Mouse (Mus musculus): ENCODE results near the gene H2-Aa.

H2-Aa gene

DNA sequence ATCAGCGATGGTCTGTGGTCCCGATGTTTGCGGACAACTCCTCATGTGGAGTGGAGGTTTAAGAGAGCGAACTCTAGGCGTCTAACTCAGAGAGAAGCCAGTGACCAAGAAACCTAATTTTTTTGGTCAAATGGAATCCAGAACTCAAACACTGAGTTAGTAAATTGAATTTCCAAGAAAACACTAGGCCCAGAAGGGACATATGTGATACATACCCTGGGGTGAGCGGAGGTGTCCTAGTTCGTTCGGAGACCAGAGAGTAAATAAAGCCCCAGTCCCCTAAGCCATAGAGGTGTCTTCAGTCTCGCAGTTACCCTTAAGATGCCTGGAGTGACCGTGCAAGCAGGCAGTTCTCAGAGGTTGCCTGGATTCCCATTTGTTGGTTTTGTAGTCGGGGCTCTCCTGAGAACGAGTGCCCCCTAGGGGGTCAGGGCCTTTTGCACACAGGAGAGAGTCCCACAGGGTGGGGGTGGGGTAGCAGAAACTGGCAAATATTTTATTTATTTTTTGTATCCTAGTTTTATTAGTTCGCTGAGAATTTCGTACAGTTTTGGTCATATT lies 23.7 kb downstream of the H2-Aa start:
- peak; percentile 47 for DNase-seq (ENCODE audit: low spot score)

DNA sequence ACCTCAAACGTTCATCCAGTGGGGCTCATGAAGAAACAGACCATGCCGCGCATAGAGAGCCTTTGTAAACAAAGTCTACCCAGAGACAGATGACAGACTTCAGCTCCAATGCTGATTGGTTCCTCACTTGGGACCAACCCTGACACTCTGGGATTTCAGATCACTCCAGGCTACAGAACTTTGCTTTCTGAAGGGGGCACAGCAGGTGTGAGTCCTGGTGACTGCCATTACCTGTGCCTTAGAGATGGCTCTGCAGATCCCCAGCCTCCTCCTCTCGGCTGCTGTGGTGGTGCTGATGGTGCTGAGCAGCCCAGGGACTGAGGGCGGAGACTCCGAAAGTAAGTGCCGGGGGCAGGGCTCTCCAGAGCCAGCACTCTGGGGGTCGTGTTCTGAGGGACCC lies 24.6 kb downstream of the H2-Aa start:
- DNase-seq (ENCODE audit: low spot score) = peak; percentile 66

DNA sequence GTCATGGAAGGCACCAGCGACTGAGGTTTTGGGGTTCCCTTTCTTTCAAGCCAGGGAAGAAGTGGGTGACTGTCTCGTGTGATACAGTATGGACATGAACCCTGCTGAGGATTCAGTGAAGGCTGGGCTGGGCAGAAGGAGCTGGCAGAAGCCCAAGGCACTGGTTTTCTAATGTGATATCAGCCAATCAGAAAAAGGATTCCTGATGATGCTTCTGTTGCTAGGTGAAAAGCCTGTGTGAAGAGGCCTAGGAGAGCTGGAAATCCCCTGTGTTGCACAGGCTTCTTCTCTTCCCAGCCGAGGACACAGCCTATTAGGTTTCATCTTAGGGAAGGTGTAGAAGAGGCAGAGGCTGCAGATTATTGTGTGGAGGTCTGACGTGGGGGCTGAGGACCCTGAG lies 26.1 kb downstream of the H2-Aa start:
- DNase-seq (ENCODE audit: low spot score) = peak; percentile 36

DNA sequence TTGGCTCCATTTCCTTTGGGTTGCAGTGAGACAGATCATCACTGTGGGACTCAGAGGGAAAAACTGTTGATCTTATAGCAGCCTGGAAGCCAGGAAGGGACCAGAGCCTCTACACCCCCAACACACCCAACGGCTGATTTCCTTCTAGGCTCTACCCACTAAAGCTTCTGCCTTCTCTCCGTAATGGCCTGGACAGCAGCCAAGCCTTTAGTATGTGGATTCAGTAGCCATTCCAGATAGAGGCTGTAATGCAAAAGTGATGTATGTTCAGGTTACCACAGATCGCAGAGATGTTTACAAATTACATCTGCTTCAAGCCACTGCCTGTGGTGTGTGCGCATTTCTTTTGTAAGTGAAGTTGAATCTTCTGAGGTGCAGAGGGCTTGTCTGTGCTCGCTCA lies 27.1 kb downstream of the H2-Aa start:
- DNase-seq (ENCODE audit: low spot score) = no peak

DNA sequence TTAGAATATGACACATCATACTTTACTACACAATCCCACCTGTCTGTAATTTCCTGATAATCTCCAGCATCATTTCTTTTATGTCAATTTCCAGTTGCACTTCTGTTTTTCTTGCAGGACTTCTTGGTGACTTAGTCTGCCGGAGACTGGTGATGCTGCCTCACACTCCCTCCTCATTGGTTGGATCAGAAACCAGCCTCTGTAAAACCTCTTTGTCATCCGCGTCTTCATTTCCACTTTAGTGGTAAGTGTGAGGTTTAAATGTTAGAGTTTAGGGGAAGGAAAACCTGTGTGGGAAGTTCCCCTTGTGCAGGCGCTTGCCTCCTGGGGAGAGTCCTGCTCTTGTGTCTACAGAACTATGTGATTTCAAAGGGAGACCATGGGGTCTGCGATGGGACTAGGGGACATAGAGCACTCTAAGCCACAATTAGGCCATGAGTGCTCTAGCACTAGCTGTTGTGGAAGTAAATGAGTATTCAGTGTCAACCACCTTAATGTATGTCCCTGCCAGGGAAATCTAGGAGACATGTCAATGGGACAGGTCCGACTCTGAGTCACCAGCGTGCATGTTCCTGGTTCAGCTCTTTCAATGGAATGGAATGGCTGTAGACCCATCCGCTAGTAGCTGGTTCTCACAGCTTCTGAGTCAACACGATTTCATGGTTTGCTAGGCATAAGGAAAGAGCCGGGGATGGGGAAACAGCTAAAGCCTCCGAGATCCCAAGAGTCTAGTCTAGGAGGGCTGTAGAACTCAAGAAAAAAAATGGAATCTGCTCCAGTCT lies 29.8 kb downstream of the H2-Aa start, which contains the start of gene H2-Ab1:
Gene H2-Ab1, plus strand, starts transcription at position 96 of the 782 bp plus-strand sequence.
- DNase-seq (ENCODE audit: low spot score) = no peak

DNA sequence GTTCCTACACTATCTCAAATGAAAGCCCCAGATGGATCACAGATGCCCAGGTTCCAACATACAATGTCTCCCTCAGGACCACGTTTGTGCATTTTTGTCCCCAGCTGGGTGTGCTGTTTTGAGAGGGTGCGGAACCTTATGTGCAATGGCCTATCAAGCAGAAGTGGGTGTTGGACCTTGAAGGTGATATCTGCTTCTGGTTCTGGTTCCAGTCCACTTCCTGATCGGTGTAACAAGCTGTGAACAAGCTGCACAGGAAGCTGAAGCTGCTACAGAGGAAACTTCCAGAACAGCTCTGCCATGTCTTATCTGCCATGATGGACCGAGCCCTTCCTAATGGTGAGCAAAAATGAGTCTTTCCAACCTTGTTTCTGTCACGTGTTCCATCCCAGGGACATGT lies 31.1 kb downstream of the H2-Aa start:
- DNase-seq (ENCODE audit: low spot score) = no peak

DNA sequence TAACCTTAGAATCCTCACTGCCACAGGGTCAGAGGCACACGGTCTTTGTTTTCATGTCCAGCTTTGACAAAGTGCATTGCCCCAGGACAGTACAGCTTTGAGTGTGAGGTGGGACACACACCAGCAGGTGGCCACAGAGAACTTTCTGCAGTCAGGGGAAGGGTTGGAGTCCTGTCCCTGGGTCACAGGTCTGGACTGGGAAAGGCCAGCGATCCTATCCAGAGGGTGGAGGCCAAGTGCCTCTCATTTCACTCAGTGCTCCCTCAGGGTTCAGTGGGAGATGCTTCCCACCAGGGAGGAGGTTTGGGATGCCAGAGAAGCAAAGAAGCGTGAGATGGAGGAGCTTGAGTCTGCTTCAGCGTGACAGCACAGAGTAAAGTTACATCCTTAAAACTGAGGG lies 36.0 kb downstream of the H2-Aa start:
- DNase-seq (ENCODE audit: low spot score) = no peak

DNA sequence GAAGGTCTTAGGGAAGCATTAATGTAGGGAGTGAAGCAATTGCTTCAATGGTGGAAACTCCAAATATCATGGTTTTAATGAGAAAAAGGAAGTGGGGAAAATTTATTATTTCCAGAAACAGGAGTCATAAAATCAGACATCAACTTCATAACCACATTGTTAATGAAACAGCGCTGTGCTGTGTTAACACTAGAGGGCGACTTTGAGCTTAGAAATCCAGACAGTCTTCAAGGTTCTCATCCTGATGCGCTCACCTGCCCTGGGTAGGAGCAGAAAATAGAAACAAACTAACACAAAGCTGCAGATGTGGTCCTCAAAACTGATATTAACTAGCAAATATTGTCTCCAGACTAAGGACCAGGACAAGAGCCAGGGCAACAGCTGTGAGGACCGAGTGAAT lies 37.7 kb downstream of the H2-Aa start:
- no peak for DNase-seq (ENCODE audit: low spot score)

DNA sequence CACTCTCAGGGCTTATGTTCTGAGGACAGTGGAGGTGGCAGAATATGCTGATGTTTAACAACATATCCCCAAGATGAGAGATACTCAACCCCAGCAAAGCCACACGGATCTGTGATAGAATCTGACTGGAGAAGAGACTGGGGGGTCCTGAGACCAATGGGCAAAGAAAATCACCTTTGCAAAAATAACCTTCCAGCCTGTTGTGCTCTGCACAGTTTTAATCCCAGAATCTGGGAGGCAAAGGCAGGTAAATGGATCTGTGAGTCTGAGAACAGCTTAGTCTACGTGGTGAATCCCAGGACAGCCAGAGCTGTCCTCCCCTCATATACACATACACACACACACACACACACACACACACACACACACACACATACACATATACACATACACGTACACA lies 38.3 kb downstream of the H2-Aa start:
- no peak for DNase-seq (ENCODE audit: low spot score)

DNA sequence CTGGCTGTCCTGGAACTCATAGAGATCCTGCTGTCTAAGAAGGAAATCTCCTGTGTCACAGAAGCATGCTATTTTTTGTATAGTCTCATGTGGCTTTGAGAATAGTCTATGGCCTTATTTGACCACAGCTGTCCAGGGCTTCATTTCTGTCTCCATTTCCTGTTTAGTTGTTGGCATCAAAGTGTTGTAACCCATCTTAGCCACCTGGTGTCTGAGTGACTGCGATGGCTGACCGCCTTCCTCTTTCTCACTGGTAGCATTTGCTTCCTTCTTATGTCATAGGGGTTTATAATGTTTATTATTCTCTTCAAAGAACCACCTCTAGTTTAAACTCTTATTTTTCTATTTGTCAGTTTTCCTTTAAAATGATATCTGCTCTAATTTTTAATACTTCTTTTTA lies 38.9 kb downstream of the H2-Aa start:
- no peak for DNase-seq (ENCODE audit: low spot score)

DNA sequence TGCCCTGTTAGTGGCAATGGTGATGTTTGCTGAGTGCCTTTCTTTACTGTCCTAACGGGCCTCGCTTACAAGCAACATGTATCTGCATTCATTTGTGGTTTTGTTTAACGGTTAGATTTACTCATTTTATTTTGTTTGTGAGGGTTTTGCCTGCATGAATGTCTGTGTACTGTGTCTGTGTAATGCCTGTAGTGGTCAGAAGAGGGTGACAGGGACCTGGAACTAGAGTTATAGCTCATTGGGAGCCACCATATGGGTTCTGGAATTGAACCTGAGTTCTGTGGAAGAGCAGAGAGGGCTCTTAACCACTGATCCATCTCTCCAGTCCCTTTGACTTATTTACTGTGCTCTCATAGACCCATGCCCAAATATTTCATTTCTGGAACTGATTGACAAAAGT lies 40.6 kb downstream of the H2-Aa start:
- no peak for DNase-seq (ENCODE audit: low spot score)

DNA sequence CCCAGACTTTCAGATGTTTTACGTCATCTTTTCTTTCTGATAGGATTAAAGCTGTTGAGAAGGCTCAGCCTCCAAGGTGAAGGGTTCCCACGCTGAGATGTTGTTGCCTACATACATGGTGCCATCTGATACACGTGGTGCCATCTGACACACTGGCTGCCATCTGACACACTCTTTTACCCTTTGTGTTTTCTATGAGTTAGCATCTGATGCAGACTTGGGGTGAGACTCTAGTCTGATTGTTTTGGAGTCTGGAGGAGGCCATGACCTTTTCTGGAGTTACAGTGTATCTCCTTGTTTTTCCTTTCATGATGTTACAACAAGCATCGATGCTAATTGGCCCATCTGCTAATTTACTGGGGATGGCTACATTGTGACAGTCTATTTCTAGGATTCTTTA lies 43.0 kb downstream of the H2-Aa start:
- DNase-seq (ENCODE audit: low spot score) = no peak

DNA sequence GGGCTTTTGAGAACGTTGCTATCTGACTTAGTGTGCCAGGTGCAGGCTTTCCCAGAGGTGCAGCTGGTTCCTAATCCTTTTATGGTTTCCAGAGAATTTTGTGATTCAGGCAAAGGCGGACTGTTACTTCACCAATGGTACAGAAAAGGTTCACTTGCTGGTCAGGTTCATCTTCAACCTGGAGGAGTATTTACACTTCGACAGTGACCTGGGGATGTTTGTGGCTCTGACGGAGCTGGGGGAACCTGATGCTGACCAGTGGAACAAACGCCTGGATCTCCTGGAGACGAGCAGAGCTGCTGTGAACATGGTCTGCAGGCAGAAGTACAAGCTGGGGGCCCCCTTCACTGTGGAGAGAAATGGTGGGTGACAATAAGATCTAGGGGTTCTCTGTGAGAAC lies 46.7 kb downstream of the H2-Aa start:
- no peak for DNase-seq (ENCODE audit: low spot score)

DNA sequence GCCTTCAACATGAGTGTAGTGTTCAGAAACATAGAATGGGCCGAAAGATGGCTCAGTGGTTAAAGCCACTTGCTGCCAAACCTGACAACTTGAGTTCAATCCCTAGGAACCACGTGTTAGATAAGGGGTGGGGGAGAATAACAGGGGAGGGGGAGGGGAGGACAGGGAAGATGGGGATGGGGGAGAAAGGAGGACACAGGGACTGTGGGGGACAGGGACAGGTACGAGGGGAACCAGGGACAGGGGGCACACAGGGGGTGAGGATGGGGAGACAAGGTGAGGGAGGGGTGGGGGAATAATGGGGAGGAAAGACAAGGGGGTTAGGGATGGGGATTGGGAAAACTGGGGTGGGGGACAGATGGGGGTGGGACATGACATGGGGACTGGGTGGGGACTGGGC lies 47.3 kb downstream of the H2-Aa start:
- DNase-seq (ENCODE audit: low spot score) = no peak

DNA sequence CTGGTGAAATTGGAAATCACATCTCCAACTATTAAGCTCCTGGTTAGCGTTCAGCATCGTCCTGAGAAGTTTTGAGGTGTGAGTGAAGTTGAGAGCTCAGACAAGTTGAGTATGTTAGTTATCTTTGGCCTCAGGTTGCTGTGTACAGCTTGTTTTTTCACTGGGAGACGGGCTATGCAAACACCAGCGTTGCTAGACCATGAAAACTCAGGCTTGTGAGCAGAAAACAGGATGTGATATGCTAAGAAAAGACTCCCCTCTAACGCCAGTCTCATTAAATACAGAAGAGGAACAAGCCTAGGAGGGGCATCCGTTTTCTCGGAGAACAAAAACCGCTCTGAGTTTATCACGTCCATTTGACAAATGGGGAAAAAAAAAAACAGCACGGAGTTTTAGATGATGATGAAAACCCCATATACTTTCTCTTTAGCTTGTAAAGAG lies 48.0 kb downstream of the H2-Aa start:
- no peak for DNase-seq (ENCODE audit: low spot score)

DNA sequence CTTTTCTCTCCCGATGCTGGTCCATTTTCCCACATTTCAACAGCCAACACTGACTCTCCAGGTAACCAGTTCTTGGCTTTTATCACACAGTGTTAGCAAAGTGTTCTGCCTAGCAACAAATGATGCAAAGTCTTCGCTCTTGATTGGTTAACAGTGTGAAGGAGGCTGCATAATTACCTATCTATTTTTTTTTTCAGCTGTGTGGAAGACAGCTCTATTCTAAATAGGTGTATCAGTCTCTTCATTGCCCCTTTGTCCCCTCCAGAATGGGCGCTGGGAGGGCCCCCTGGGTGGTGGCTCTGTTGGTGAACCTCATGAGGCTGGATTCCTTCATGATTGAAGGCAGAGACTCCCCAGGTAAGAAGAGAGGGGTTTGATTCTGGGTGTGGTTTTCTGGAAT lies 48.9 kb downstream of the H2-Aa start, which contains the start of gene H2-Ob:
Gene H2-Ob, plus strand, starts transcription at position 198 of the 400 bp plus-strand sequence.
- DNase-seq (ENCODE audit: low spot score) = no peak

DNA sequence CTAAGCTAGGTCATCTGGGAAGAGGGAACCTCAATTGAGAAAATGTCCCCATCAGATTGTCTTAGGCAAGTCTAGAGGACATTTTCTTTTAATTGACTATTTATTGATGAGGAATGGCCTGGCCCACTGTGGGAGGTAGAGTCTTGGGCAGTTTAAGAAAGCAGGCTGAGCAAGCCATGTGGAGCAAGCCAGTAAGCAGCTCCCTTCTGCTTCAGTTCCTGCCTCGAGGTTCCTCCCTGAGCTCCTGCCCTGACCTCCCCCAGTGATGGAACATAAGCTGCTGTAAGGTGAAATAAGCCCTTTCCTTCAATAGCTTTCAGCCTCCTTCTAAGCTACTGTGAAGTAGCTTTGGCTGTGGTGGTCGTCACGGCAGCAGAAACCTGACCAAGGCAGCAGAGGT lies 49.9 kb downstream of the H2-Aa start:
- no peak for DNase-seq (ENCODE audit: low spot score)

DNA sequence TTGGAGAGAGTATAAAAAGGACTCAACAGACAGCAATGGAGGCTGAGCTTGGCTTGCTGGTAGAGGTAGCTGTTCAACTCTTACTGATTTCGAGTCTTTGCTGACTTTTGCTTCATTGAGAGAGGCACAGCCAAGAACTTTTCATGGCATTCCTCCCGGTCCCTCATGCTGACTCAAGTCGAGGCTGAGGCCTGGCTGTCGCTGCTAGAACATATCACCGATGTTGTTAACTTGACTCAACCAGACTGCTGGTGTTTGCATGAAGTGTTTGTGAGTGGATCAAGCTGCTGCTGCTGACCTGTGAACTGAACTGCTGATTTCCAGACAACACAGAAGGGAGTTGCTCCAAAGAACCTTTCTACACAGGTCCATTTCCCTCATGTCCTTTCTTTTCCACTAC lies 50.9 kb downstream of the H2-Aa start:
- DNase-seq (ENCODE audit: low spot score) = no peak

DNA sequence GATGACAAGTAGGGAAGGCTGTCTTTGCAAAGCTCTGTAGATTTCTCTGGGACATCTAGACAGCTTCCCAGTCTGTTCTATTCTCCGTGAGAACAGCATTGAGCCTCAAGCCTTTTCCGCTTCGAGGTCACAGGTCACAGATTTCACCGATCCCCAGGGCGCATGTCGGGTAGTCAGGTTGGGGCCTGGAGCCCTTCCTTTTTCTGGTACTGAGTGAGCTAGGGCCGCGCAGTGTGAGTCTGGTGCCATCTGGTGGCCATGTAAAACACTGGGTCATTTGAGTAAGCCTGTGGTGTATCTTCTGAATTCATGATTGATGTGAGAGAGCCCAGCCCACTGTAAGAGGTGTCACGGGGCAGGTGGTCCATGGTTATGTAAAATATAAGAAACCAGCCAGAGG lies 52.7 kb downstream of the H2-Aa start:
- DNase-seq (ENCODE audit: low spot score) = no peak
